Comparison of ENCODE assay signal across 22 mouse cellular contexts in the genomic region with DNA sequence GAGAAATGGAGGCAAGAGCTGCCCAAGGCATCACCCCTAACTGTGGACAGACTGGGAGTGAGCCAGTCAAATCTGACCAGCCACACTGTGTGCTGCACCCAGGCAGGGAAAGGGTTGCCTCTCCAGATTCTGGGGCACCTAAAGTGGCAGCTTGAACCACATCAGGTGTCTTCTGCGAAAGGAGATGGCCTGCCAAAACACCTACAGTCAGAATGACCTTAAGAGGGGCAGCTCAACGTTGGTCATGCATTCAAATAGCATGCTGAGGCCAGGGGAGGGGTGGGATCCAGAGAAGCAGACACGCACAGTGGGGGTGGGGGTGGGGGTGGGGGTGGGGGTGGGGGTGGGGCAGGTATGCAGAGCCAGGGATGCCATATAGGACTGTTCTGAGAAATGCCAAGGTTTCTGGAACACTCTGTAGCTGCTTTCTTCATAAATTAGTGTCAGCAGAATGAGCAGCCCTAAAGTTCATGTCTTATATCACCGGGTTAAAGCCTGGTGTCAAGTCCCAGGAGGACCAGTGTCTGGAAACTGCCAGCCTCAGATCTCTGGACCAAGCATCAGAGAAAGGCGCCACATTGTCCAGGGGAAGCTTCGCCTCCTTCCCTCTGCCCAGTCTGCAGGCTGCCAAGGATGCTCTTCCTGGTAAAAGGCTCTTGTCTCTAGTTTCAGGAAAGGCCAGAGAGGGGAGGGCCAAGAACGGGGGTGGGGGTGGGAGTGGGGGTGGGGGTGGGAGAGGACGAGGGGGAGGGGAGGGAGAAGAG.
DNase-seq lines count a peak whose midpoint lies in the region; ATAC-seq lines count a peak whose summit lies in the region.
"Had no signal": no experiment of that assay in that cellular context is flagged by ENCODE, and none has a peak within 500 bp of the region (broad histone marks: within the 10 kb centered on the region; RNA-seq: fewer than 3 reads in every experiment).

No protein-coding gene starts in this region.

- H3K4me2 ChIP-seq in kidney, embryonic 15.5 days, result no peak overlapping the region
- H3K4me2 ChIP-seq: embryonic facial prominence, embryonic 13.5 days; heart, embryonic 13.5 days; liver, embryonic 15.5 days; midbrain, embryonic 15.5 days; neural tube, embryonic 12.5 days had no signal

- no peak overlapping the region for H3K4me3 ChIP-seq in kidney, embryonic 15.5 days (replicated peaks)
- H3K4me3 ChIP-seq: embryonic facial prominence, embryonic 13.5 days; heart, embryonic 13.5 days; limb, embryonic 10.5 days; liver, embryonic 15.5 days; midbrain, embryonic 15.5 days; neural tube, embryonic 12.5 days had no signal

- peaks cover 25% of the 10 kb centered on the region for H3K4me1 ChIP-seq in kidney, embryonic 15.5 days
- H3K4me1 ChIP-seq: liver, embryonic 15.5 days had no signal

- ATAC-seq in kidney, embryonic 15.5 days (replicated peaks; ENCODE audit: low FRiP score), result 0 out of 2 replicates have a peak, but pooled peaks have one; percentile 35
- ATAC-seq: forebrain, embryonic 14.5 days; intestine, postnatal 0 days; midbrain, embryonic 15.5 days had no signal

- H3K9ac ChIP-seq in kidney, embryonic 15.5 days, result no peak overlapping the region
- H3K9ac ChIP-seq: embryonic facial prominence, embryonic 13.5 days; heart, embryonic 13.5 days; liver, embryonic 15.5 days; midbrain, embryonic 15.5 days; neural tube, embryonic 12.5 days had no signal

- H3K9me3 ChIP-seq in kidney, embryonic 15.5 days (replicated peaks), result no peaks in the 10 kb centered on the region
- H3K9me3 ChIP-seq: embryonic facial prominence, embryonic 13.5 days; limb, embryonic 10.5 days; liver, embryonic 15.5 days; midbrain, embryonic 15.5 days had no signal

- no peak overlapping the region for H3K27ac ChIP-seq in kidney, embryonic 15.5 days
- H3K27ac ChIP-seq: embryonic facial prominence, embryonic 13.5 days; heart, embryonic 13.5 days; limb, embryonic 10.5 days; liver, embryonic 15.5 days; macrophage; midbrain, embryonic 15.5 days; neural tube, embryonic 12.5 days had no signal

- 29% methylated on average over 8 of the region's 8 CpGs for WGBS in kidney, embryonic 15.5 days

- H3K36me3 ChIP-seq in kidney, embryonic 15.5 days, result peaks cover 21% of the 10 kb centered on the region
- H3K36me3 ChIP-seq: embryonic facial prominence, embryonic 13.5 days; heart, embryonic 13.5 days; limb, embryonic 10.5 days; liver, embryonic 15.5 days; midbrain, embryonic 15.5 days; neural tube, embryonic 12.5 days had no signal

- H3K27me3 ChIP-seq in kidney, embryonic 15.5 days, result no peaks in the 10 kb centered on the region
- H3K27me3 ChIP-seq: embryonic facial prominence, embryonic 13.5 days; heart, embryonic 13.5 days; liver, embryonic 15.5 days; midbrain, embryonic 15.5 days; neural tube, embryonic 12.5 days had no signal

- peak; percentile 66 for DNase-seq in cerebellum, adult 9-11 months
- DNase-seq in cerebellum, postnatal 36 days, result no peak
- peak; percentile 22 for DNase-seq in gastrocnemius, postnatal 25 days
- no peak for DNase-seq in gastrocnemius, adult 8-10 months (ENCODE audit: low spot score in 2 of 2)
- no peak for DNase-seq in kidney, adult 18-20 months
- DNase-seq in MN1 (ENCODE audit: low spot score), result peak; percentile 45
- DNase-seq in urinary bladder, postnatal 25 days (ENCODE audit: low spot score), result no peak
- DNase-seq: embryo, embryonic 11 days; kidney, postnatal 4 days; liver; right cerebral cortex, postnatal 14 days; spleen, adult 18-20 months had no signal

Comparison
In these comparisons a context has a peak if more than half of its experiments do, and no peak if none do; other contexts are left out.
1. DNase-seq: peak in cerebellum, adult 9-11 months (single experiment), gastrocnemius, postnatal 25 days (single experiment) and MN1 (single experiment); none in cerebellum, postnatal 36 days (0 of 2), gastrocnemius, adult 8-10 months (0 of 2), kidney, adult 18-20 months (single experiment) and urinary bladder, postnatal 25 days (single experiment).